Mouse (Mus musculus): ENCODE data around the gene Vmn2r108. TPM values are rescaled to one million over a fixed set of nuclear protein-coding genes. Genes with fewer than 3 reads are reported as not detected.
"Not testable (repeated sequence)": the region's sequence is repeated elsewhere in the genome, so short reads cannot be mapped to it uniquely, and the experiment has no call there.

Gene Vmn2r108
- under 1 TPM in 1 of 2 experiments, not detected in 1; 0.07 TPM for total RNA-seq (2021)
- long read RNA-seq, experiment 1, result 0 reads
- long read RNA-seq, experiment 2, result 0 reads

DNA sequence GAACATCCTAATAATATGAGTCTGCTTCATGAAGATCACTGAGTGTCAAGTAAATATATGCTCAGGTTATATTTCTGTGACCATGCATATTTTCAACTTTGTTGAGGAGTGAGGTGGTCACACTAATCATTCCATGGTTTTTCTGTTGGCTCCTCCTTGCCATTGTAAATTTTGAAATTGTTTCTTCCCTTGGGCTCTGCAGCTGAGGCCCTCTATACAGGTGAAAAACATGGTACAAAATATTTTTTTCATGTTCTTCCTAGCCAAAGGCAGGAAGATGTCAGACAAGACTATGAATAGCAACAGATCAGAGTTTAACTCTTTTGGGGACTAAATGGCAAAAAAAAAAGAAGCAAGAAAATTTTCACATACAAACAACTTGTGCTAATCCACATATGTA, at the start of gene Vmn2r108:
Vmn2r108 (minus strand) TSS at position 101 of the 400 bp plus-strand sequence.
- intact Hi-C loops (cut with DNase I), result no loop called here
- no peak for DNase-seq (ENCODE audit: low spot score in 2 of 2)

DNA sequence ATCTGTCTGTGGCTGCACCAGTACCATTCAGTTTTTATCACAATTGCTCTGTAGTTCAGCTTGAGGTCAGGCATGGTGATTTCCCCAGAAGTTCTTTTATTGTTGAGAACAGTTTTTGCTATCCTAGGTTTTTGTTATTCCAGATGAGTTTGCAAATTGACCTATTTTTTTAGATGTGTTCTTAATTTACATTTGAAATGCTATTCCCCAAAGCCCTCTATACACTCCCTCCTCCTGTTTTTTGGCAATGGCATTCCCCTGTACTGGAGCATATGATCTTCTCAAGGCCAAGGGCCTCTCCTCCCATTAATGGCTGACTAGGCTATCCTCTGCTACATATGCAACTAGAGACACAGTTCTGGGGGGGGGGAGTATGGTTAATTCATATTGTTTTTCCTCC, 27.1 kb upstream of the Vmn2r108 start:
- intact Hi-C loops (cut with DNase I); DNase-seq (ENCODE audit: low spot score in 2 of 2): not testable (repeated sequence)

DNA sequence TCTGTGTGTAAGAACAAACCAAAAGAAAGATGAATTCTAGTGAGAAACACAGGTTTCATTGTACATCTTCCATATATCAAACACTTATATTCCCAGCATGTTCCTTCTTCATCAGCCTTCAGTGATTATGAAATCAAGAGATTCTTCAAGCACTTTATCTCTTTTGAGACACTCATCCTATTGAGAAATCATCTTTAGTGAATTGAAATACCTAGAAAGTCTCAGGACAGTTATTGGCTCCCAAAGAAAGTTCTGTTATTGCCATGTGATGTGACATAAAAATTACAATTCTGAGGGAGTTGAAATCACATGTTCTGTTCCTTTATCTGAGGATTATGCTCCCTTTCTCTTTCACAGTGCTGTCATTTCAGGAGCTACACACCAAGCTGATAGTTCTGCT, 16.7 kb upstream of the Vmn2r108 start, which contains the start of gene Vmn1r225:
Vmn1r225 (plus strand) TSS at position 301 of the 400 bp plus-strand sequence.
- intact Hi-C loops (cut with DNase I), result no loop called here
- no peak for DNase-seq (ENCODE audit: low spot score in 2 of 2)

DNA sequence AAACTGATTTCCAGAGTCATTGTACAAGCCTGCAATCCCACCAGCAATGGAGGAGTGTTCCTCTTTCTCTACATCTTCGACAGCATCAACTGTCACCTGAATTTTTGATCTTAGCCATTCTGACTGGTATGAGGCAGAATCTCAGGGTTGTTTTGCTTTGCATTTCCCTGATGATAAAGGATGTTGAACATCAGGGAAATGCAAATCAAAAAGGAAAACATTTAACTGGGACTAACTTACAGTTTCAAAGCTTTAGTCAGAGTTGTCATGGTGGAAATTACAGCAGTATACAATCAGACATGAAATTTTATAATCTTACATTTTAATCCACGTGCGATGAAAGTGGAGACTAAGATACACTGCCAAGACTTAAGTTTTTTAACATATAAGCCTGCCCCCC, 7.8 kb downstream of the Vmn2r108 start:
- no peak for DNase-seq (ENCODE audit: low spot score in 2 of 2)
- intact Hi-C loops (cut with DNase I), result no loop called here

DNA sequence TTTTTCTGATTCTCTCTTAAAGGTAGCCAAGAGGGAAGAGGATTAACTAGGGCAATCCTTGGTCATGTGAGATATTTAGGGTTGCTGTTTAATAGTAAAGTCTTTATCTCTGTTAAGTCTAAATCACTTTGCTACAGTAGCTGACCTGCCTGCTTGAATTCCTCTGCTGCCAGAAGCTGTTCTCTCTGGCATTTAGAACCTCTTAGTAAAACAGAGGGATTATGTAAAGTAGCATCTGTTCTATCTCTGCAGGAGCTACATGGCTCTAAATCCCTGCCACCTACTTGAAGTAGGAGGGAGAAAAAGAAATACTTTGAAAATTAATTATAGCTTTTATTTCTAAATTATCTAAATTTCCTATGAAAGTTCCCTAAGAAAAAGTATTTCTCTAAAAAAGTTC, 41.9 kb downstream of the Vmn2r108 start:
- intact Hi-C loops (cut with DNase I), result no loop called here
- no peak for DNase-seq (ENCODE audit: low spot score in 2 of 2)

DNA sequence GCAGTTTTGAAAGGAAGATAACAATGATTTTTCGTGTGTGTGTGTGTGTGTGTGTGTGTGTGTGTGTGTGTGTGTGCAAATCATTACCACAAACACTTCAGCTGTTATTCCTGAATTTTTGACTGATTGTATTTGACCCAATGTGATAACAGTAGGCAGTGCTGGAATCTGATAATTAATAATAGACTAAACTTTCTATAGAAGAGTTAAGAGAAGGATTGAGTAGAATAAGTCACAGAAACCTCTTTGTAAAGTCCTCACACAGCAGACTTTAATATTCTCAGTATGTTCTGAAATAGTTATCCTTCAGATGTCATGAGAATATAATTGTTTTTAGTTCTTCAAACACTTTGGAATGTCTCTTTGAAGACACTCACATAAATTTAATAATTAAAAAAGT, 67.3 kb downstream of the Vmn2r108 start, which contains the start of gene Vmn1r224:
Vmn1r224 (plus strand) TSS at position 301 of the 400 bp plus-strand sequence.
- DNase-seq (ENCODE audit: low spot score in 2 of 2), result no peak
- intact Hi-C loops (cut with DNase I), result no loop called here

Other genes with a start within 250 kb of the Vmn2r108 start
- not detected for gene Vmn2r105, start 246.3 kb downstream of the Vmn2r108 start, total RNA-seq (2021)
- gene Vmn2r106, start 195.8 kb downstream of the Vmn2r108 start, total RNA-seq (2021), result not detected
- gene Vmn2r107, start 136.1 kb downstream of the Vmn2r108 start, total RNA-seq (2021), result not detected
- not detected for gene Vmn1r224, start 67.2 kb downstream of the Vmn2r108 start, total RNA-seq (2021)
- not detected for gene Vmn1r225, start 16.8 kb upstream of the Vmn2r108 start, total RNA-seq (2021)
- gene Vmn2r109, start 83.4 kb upstream of the Vmn2r108 start, total RNA-seq (2021), result not detected
- not detected for gene Vmn2r110, start 115.1 kb upstream of the Vmn2r108 start, total RNA-seq (2021)
- not detected for gene Fpr-rs3, start 143.5 kb upstream of the Vmn2r108 start, total RNA-seq (2021)
- not detected for gene Vmn1r226, start 201.5 kb upstream of the Vmn2r108 start, total RNA-seq (2021)
- not detected for gene Vmn1r227, start 248.5 kb upstream of the Vmn2r108 start, total RNA-seq (2021)

Data from left cerebral cortex, postnatal 14 days (tissue).